Mouse (Mus musculus): Measurements from ENCODE around the gene Pik3r2. TPM values are rescaled to one million over a fixed set of nuclear protein-coding genes. Genes with fewer than 3 reads are reported as not detected.
A peak's percentile ranks its signal among the peaks of the same experiment; 100 is the strongest.

Pik3r2 gene
- polyA plus RNA-seq, 1 experiment from 2014 or later: 56.8 TPM

DNA sequence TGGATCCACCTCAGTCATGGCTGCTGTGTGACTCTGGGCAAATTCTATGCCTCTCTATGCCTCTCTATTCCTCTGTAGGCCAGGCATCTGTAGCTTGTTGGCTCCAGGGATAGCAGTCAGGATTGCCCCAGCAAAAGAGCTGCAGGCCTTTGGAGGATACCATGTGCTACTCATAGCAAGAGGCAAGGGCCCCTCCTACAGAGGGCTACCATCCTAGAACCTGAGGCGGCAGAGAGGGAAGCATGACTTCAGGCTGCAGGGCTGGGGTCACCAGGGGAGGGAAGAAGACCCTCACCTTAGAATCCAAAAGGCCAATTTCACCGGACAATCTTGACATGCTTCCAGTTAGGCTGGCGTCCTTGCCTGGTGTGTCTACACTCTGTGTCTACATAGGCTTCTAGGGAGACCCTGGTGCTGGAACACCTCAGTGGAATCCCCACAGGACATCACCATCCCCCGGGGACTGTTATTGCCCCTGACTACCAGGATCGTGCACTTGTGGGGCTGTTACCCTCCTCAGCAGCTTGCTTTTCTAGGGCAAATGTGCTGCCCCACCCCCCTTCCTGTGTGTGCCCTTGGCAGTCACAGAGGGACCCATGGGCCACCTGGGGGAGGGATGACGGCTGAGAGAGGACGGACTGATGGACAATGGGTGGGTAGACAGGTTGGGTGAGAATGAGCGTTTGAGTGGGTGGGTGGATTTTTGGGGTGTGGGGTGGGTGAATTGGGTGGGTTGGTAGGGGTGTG is 32.6 kb upstream of the Pik3r2 start:
- 73% methylated on average over 7 of the region's 8 CpGs for WGBS
- H3K36me3 ChIP-seq: no peaks in the 10 kb centered on the region
- ATAC-seq (ENCODE audit: borderline replicate concordance, extremely low read depth, low FRiP score, low TSS enrichment): no peak
- no peak overlapping the region for H3K4me3 ChIP-seq
- H3K9ac ChIP-seq: no peak overlapping the region
- H3K4me2 ChIP-seq: no peak overlapping the region
- peaks cover 5% of the 10 kb centered on the region for H3K4me1 ChIP-seq
- H3K27me3 ChIP-seq: peaks cover 7% of the 10 kb centered on the region; the same call in 1 of the 2 replicates
- H3K9me3 ChIP-seq: no peaks in the 10 kb centered on the region
- no peak overlapping the region for H3K27ac ChIP-seq

DNA sequence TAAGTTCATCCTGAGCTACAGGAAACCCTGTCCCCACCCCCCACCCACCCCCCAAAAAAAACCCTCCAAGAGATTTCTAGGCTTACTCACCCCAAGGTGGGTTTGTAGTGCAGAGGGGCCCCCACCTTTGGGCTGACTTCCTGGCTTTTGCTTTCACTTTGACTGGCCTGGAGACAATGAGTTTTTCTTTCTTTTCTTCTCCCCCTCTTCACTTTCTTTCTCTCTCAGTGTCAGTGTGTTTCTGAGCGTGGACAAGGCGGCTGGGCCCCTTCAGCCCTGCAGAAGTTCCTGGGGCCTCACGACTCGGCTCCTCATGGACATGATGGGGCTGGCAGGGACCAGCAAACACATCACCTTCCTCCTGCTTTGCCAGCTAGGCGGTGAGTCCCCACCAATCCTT is 31.7 kb upstream of the Pik3r2 start, which contains the start of gene Il12rb1:
Gene Il12rb1, plus strand, starts transcription at position 211 of the 400 bp plus-strand sequence.
- Histone ChIP-seq H3K9me3 (no peaks in the 10 kb centered on the region), H3K36me3 (no peaks in the 10 kb centered on the region), H3K4me3 (no peak within 1 kb of the TSS), H3K9ac (no peak within 1 kb of the TSS), H3K4me2 (no peak within 1 kb of the TSS), H3K4me1 (peaks cover 12% of the 10 kb centered on the region), H3K27me3 (peaks cover 13% of the 10 kb centered on the region), H3K27ac (no peak within 1 kb of the TSS)
- no peak for ATAC-seq (ENCODE audit: borderline replicate concordance, extremely low read depth, low FRiP score, low TSS enrichment)
- 60% methylated on average over 5 of the region's 5 CpGs for WGBS

- Histone ChIP-seq H3K4me1 (peaks cover 12% of the 10 kb centered on the region), H3K27ac (no peak overlapping the region), H3K27me3 (peaks cover 17% of the 10 kb centered on the region), H3K4me3 (no peak overlapping the region), H3K9ac (no peak overlapping the region), H3K4me2 (no peak overlapping the region), H3K36me3 (no peaks in the 10 kb centered on the region), H3K9me3 (no peaks in the 10 kb centered on the region)
- no peak for ATAC-seq (ENCODE audit: borderline replicate concordance, extremely low read depth, low FRiP score, low TSS enrichment)
- 52% methylated on average over 1 of the region's 1 CpGs for WGBS
Measured at GRCm38 (mm10) chr8:70807304-70807703, 30.8 kb upstream of the Pik3r2 start.

- H3K4me2 ChIP-seq: no peak overlapping the region
- H3K27me3 ChIP-seq: peaks cover 25% of the 10 kb centered on the region
- H3K27ac ChIP-seq: no peak overlapping the region
- H3K4me3 ChIP-seq: no peak overlapping the region
- no peaks in the 10 kb centered on the region for H3K9me3 ChIP-seq
- H3K9ac ChIP-seq: no peak overlapping the region
- no peak for ATAC-seq (ENCODE audit: borderline replicate concordance, extremely low read depth, low FRiP score, low TSS enrichment)
- H3K36me3 ChIP-seq: no peaks in the 10 kb centered on the region
- WGBS: 53% methylated on average over 4 of the region's 4 CpGs
- H3K4me1 ChIP-seq: peaks cover 12% of the 10 kb centered on the region
Measured at GRCm38 (mm10) chr8:70806541-70806940, 30.0 kb upstream of the Pik3r2 start.

- Histone ChIP-seq H3K4me2 (peak within 1 kb of the TSS; percentile 94), H3K4me3 (peak within 1 kb of the TSS; percentile 52), H3K4me1 (peaks cover 12% of the 10 kb centered on the region), H3K9me3 (no peaks in the 10 kb centered on the region), H3K27me3 (peaks cover 41% of the 10 kb centered on the region), H3K36me3 (no peaks in the 10 kb centered on the region), H3K27ac (no peak within 1 kb of the TSS), H3K9ac (peak within 1 kb of the TSS; percentile 23; the same call in 1 of the 2 replicates)
- WGBS: under 1% methylated on average over 45 of the region's 45 CpGs
- ATAC-seq (ENCODE audit: borderline replicate concordance, extremely low read depth, low FRiP score, low TSS enrichment): peak; percentile 87
Measured at GRCm38 (mm10) chr8:70804481-70805206, 28.1 kb upstream of the Pik3r2 start, which contains the start of gene Mast3. TSS of gene Mast3 (minus strand) at chr8:70805054.

DNA sequence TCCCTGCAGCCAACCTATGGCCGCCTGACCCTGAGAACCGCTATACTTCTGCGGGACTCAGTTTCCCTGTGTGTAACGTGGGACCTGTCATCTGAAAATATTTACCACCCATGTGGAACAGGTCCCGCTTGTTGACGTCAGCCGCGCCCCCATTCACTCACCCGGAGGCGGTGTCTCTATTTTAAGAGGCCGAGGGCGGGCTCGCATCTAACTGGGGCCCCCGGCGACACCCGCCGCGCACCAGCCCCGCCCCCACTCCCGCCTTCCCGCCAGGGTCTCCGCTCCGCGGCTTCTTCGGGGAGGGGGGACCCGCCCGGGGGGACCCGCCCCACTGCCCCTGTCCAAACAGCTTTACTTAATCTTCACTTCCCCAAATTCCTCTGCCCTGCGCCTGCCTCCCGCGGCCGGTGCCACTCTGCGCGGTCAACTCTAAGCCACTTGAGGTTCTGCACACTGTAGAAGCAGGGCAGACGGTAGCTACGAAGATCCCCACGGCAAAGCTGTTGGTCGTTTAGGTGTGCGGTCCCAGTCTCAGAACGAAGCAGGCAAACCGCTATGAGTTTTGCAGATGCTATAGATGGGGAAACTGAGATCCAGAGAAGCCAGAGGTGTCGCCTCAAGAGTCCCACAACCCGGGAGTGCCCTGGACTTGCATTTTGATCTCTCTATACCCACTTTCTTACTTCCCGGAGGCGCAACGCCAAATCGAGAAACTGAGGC is 27.4 kb upstream of the Pik3r2 start:
- peak; percentile 47; the same call in 1 of the 2 replicates for ATAC-seq (ENCODE audit: borderline replicate concordance, extremely low read depth, low FRiP score, low TSS enrichment)
- no peak overlapping the region for H3K27ac ChIP-seq
- H3K4me3 ChIP-seq: peak overlapping the region; percentile 52
- H3K4me1 ChIP-seq: peaks cover 12% of the 10 kb centered on the region
- no peaks in the 10 kb centered on the region for H3K9me3 ChIP-seq
- 2% methylated on average over 45 of the region's 47 CpGs for WGBS
- H3K27me3 ChIP-seq: peaks cover 49% of the 10 kb centered on the region
- H3K9ac ChIP-seq: peak overlapping the region; percentile 23; the same call in 1 of the 2 replicates
- H3K4me2 ChIP-seq: peak overlapping the region; percentile 94
- no peaks in the 10 kb centered on the region for H3K36me3 ChIP-seq

DNA sequence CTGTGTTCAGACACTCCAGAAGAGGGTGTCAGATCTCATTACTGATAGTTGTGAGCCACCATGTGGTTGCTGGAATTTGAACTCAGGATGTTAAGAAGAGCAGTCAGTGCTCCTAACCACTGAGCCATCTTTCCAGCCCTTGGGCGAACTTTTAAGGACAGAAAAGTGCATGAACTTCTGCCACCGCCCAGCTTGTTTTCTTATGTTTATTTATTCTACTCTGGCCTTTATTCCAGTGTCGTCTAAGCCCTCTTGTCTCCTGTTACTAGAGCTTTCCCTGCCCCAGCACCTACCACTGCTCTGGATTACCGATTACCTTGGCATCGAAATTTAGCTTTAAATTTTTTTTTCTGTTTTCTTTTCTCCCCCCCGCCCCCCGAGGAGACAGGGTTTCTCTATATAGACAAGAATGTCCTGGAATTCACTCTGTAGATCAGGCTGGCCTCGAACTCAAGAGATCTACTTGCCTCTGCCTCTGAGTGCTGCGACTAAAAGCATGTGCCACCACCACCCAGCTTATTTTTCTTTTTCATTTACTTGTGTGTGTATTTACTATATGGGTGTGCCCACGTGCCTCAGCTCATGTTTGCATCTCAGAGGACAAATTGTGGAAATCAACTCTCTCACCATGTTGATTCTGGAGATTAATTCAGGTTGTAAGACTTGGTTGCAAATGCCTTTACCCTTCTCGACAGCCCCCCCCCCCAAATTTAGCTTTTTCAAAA is 26.4 kb upstream of the Pik3r2 start:
- Histone ChIP-seq H3K9me3 (no peaks in the 10 kb centered on the region), H3K27me3 (peaks cover 58% of the 10 kb centered on the region), H3K27ac (no peak overlapping the region), H3K4me2 (peak overlapping the region; percentile 94; the same call in 1 of the 2 replicates), H3K9ac (no peak overlapping the region), H3K4me3 (no peak overlapping the region), H3K36me3 (no peaks in the 10 kb centered on the region), H3K4me1 (peaks cover 21% of the 10 kb centered on the region)
- WGBS: 54% methylated on average over 11 of the region's 11 CpGs
- ATAC-seq (ENCODE audit: borderline replicate concordance, extremely low read depth, low FRiP score, low TSS enrichment): no peak

DNA sequence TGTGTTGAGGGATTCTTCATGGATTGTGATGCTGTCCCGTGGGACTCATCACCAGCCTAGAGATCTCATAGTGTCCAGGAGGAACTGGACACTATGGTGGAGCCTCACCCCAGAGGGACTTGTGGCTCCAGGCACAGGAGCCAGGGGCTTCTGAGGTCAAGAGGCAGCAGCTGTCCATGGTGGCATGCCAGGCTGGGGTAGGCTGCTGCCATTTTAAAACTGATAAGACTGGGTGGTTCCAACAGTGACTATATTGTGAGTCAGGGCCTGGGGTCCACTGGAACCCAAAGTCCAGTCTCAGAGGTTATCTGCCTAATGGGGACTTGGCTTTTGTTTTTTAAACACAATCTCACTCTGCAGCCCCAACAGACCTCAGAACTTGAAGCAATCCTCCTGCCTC is 25.3 kb upstream of the Pik3r2 start:
- 77% methylated on average over 1 of the region's 1 CpGs for WGBS
- ATAC-seq (ENCODE audit: borderline replicate concordance, extremely low read depth, low FRiP score, low TSS enrichment): no peak

DNA sequence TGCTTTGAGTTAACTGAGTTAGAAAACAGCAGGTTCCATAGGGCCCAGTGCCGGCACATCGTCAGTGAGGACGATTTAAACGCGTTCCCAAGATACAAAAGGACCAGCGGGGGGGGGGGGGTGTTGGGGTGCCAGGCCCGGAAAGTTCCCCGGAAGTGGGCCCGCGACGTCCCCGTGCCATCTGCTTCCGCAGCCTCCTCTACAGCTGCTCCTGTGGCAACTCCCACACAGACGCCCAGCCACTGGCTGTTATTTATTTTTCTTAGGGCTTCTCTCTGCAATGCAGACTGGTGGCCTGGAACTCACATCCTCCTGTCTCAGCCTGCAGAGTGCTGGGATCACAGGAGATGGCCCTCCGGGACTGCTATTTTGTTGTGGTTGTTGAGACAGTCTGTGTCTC is 24.6 kb upstream of the Pik3r2 start:
- no peaks in the 10 kb centered on the region for H3K9me3 ChIP-seq
- no peak overlapping the region for H3K27ac ChIP-seq
- H3K27me3 ChIP-seq: peaks cover 62% of the 10 kb centered on the region
- no peaks in the 10 kb centered on the region for H3K36me3 ChIP-seq
- H3K4me1 ChIP-seq: peaks cover 32% of the 10 kb centered on the region
- no peak overlapping the region for H3K4me3 ChIP-seq
- no peak overlapping the region for H3K4me2 ChIP-seq
- no peak for ATAC-seq (ENCODE audit: borderline replicate concordance, extremely low read depth, low FRiP score, low TSS enrichment)
- WGBS: 19% methylated on average over 15 of the region's 15 CpGs
- no peak overlapping the region for H3K9ac ChIP-seq

More for the DNA sequence above, 25.3 kb upstream of the Pik3r2 start:
- no peak overlapping the region for H3K4me3 ChIP-seq
- no peaks in the 10 kb centered on the region for H3K9me3 ChIP-seq
- no peak overlapping the region for H3K9ac ChIP-seq
- peaks cover 62% of the 10 kb centered on the region for H3K27me3 ChIP-seq
- no peak overlapping the region for H3K4me2 ChIP-seq
- no peak overlapping the region for H3K27ac ChIP-seq
- H3K36me3 ChIP-seq: no peaks in the 10 kb centered on the region
- peaks cover 26% of the 10 kb centered on the region for H3K4me1 ChIP-seq

DNA sequence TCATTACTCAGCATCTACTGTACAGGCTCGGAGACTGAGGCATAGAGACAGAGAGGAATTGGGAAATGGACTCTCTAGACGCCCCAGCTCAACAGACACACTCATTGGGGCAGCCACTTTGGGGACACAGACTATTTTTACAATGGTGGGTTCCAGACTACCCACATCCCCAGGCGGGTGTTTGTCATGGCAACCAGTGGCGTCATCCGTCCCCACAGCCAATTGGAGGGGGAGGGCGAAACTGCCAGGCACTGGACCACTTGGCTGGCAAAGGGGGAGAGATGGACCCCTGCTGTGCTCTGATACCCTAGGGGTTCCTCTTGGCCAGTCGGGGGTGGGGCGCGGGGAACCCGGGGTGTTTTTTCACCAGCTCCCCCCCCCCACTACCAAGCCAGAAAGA is 24.1 kb upstream of the Pik3r2 start:
- no peak overlapping the region for H3K4me2 ChIP-seq
- no peak for ATAC-seq (ENCODE audit: borderline replicate concordance, extremely low read depth, low FRiP score, low TSS enrichment)
- no peaks in the 10 kb centered on the region for H3K36me3 ChIP-seq
- 60% methylated on average over 10 of the region's 10 CpGs for WGBS
- no peaks in the 10 kb centered on the region for H3K9me3 ChIP-seq
- H3K27me3 ChIP-seq: peaks cover 62% of the 10 kb centered on the region
- peaks cover 33% of the 10 kb centered on the region for H3K4me1 ChIP-seq
- H3K9ac ChIP-seq: no peak overlapping the region
- H3K4me3 ChIP-seq: no peak overlapping the region
- H3K27ac ChIP-seq: no peak overlapping the region

GRCm38 (mm10) chr8:70798281-70798680 is 21.8 kb upstream of the Pik3r2 start:
- Histone ChIP-seq H3K4me1 (peaks cover 27% of the 10 kb centered on the region), H3K27ac (no peak overlapping the region), H3K4me3 (peak overlapping the region; percentile 55), H3K4me2 (peak overlapping the region; percentile 95), H3K9me3 (no peaks in the 10 kb centered on the region), H3K27me3 (peaks cover 66% of the 10 kb centered on the region), H3K9ac (no peak overlapping the region), H3K36me3 (no peaks in the 10 kb centered on the region)
- WGBS: 11% methylated on average over 15 of the region's 15 CpGs
- no peak for ATAC-seq (ENCODE audit: borderline replicate concordance, extremely low read depth, low FRiP score, low TSS enrichment)
